8 mouse cellular contexts compared by ENCODE assay signal in genomic region chr5:125215346-125215929, GRCm38 (mm10). TPM values are rescaled to one million over a fixed set of nuclear protein-coding genes. Genes with fewer than 3 reads are reported as not detected.
DNase-seq lines count a peak whose midpoint lies in the region; ATAC-seq lines count a peak whose summit lies in the region.

No protein-coding gene starts in this region.

- H3K4me2 ChIP-seq in midbrain, embryonic 11.5 days = peak overlapping the region; percentile 31

- peak; percentile 14; the same call in 1 of the 2 replicates for ATAC-seq in midbrain, embryonic 11.5 days (ENCODE audit: low FRiP score)

- H3K27me3 ChIP-seq in heart, embryonic 10.5 days (ENCODE audit: insufficient read depth, poor library complexity, severe bottlenecking) = peaks cover 30% of the 10 kb centered on the region
- H3K27me3 ChIP-seq in midbrain, embryonic 11.5 days (ENCODE audit: control insufficient read depth, insufficient read depth, low read length) = no peaks in the 10 kb centered on the region

- peak overlapping the region; percentile 86 for H3K27ac ChIP-seq in heart, embryonic 10.5 days
- peak overlapping the region; percentile 38 for H3K27ac ChIP-seq in midbrain, embryonic 11.5 days (ENCODE audit: low read depth, low read length)

- peak overlapping the region; percentile 52 for H3K4me3 ChIP-seq in heart, embryonic 10.5 days
- no peak overlapping the region for H3K4me3 ChIP-seq in midbrain, embryonic 11.5 days (ENCODE audit: low read depth, low read length)

- no peaks in the 10 kb centered on the region for H3K9me3 ChIP-seq in heart, embryonic 10.5 days
- H3K9me3 ChIP-seq in midbrain, embryonic 11.5 days (ENCODE audit: control insufficient read depth, low read length) = no peaks in the 10 kb centered on the region

- H3K36me3 ChIP-seq in heart, embryonic 10.5 days = no peaks in the 10 kb centered on the region
- no peaks in the 10 kb centered on the region for H3K36me3 ChIP-seq in midbrain, embryonic 11.5 days (ENCODE audit: control insufficient read depth, insufficient read depth, low read length)

- DNase-seq in right cerebral cortex, adult 18-20 months = peak; percentile 24
- no peak for DNase-seq in right cerebral cortex, adult 2 months (ENCODE audit: low spot score in 2 of 2)
- peak; percentile 67 to 78 for DNase-seq in cerebellum, postnatal 25 days
- DNase-seq in heart, embryonic 10.5 days (ENCODE audit: low spot score) = no peak
- DNase-seq in kidney, adult 8-10 months = peak; percentile 86 to 88
- DNase-seq in midbrain, embryonic 11.5 days (ENCODE audit: low spot score, missing footprints) = peak; percentile 96
- no peak for DNase-seq in frontal cortex, postnatal 14 days (ENCODE audit: low spot score in 2 of 2)
- DNase-seq in urinary bladder, postnatal 10 days (ENCODE audit: low spot score) = no peak

- peaks cover 25% of the 10 kb centered on the region for H3K4me1 ChIP-seq in heart, embryonic 10.5 days
- peaks cover 17% of the 10 kb centered on the region for H3K4me1 ChIP-seq in midbrain, embryonic 11.5 days (ENCODE audit: control insufficient read depth, insufficient read depth, low read length)

- WGBS in heart, embryonic 10.5 days = 30% methylated on average over 11 of the region's 11 CpGs
- WGBS in midbrain, embryonic 11.5 days = 28% methylated on average over 10 of the region's 11 CpGs

- peak overlapping the region; percentile 48 for H3K9ac ChIP-seq in midbrain, embryonic 11.5 days (ENCODE audit: low read length)

RNA-seq across cellular contexts. Expression of gene Ncor2, which starts 36.4 kb away (rescaled TPM):
- 17.8 and 23.3 TPM in 2 replicates for polyA plus RNA-seq in heart, embryonic 10.5 days (2016; fragmentation: Nextera tagmentation; extraction: Ambion mirVana)
- 13.4 and 14.7 TPM in 2 replicates for polyA plus RNA-seq in midbrain, embryonic 11.5 days (2014; fragmentation: Nextera tagmentation; extraction: Ambion mirVana)

Comparison
In these comparisons a context has a peak if more than half of its experiments do, and no peak if none do; other contexts are left out.
1. DNase-seq: peak in right cerebral cortex, adult 18-20 months (single experiment), cerebellum, postnatal 25 days (2 of 2), kidney, adult 8-10 months (2 of 2) and midbrain, embryonic 11.5 days (single experiment); none in right cerebral cortex, adult 2 months (0 of 2), heart, embryonic 10.5 days (single experiment), frontal cortex, postnatal 14 days (0 of 2) and urinary bladder, postnatal 10 days (single experiment).